Mouse (Mus musculus): ENCODE measurements around the gene Lmna. TPM values are rescaled to one million over a fixed set of nuclear protein-coding genes. Genes with fewer than 3 reads are reported as not detected.

The Lmna gene
- polyA plus RNA-seq, 1 experiment: 30.0 TPM

GRCm38 (mm10) chr3:88452246-88452645 lies 57.5 kb downstream of the Lmna start:
- Histone ChIP-seq H3K9me3 (replicated peaks; ENCODE audit: control insufficient read depth, insufficient read depth, low read length, poor library complexity, severe bottlenecking) (no peaks in the 10 kb centered on the region), H3K27ac (ENCODE audit: insufficient read depth, low read length) (no peak overlapping the region), H3K9ac (ENCODE audit: low read depth, poor library complexity, severe bottlenecking) (no peak overlapping the region), H3K4me1 (ENCODE audit: control insufficient read depth, insufficient read depth, low read length) (no peaks in the 10 kb centered on the region), H3K4me3 (ENCODE audit: low read depth, low read length) (no peak overlapping the region), H3K27me3 (ENCODE audit: control insufficient read depth, insufficient read depth, low read length, poor library complexity, severe bottlenecking) (no peaks in the 10 kb centered on the region), H3K36me3 (ENCODE audit: control insufficient read depth, insufficient read depth, low read length, poor library complexity, severe bottlenecking) (no peaks in the 10 kb centered on the region)
- no peak for TF ChIP-seq CTCF (IDR thresholded peaks at IDR 0.05; ENCODE audit: low read depth, low read length)
- TF ChIP-seq EP300 (IDR thresholded peaks at IDR 0.05; ENCODE audit: insufficient read depth, low read depth, low read length): no peak
- TF ChIP-seq POLR2A (IDR thresholded peaks at IDR 0.05; ENCODE audit: insufficient read depth, low read length): no peak

GRCm38 (mm10) chr3:88450379-88451131 lies 59.2 kb downstream of the Lmna start:
- Histone ChIP-seq H3K4me1 (ENCODE audit: control insufficient read depth, insufficient read depth, low read length) (no peaks in the 10 kb centered on the region), H3K36me3 (ENCODE audit: control insufficient read depth, insufficient read depth, low read length, poor library complexity, severe bottlenecking) (no peaks in the 10 kb centered on the region), H3K4me3 (ENCODE audit: low read depth, low read length) (no peak overlapping the region), H3K9me3 (replicated peaks; ENCODE audit: control insufficient read depth, insufficient read depth, low read length, poor library complexity, severe bottlenecking) (no peaks in the 10 kb centered on the region), H3K27me3 (ENCODE audit: control insufficient read depth, insufficient read depth, low read length, poor library complexity, severe bottlenecking) (no peaks in the 10 kb centered on the region), H3K9ac (ENCODE audit: low read depth, poor library complexity, severe bottlenecking) (no peak overlapping the region), H3K27ac (ENCODE audit: insufficient read depth, low read length) (no peak overlapping the region)
- no peak for TF ChIP-seq CTCF (IDR thresholded peaks at IDR 0.05; ENCODE audit: low read depth, low read length)
- TF ChIP-seq POLR2A (IDR thresholded peaks at IDR 0.05; ENCODE audit: insufficient read depth, low read length): no peak
- no peak for TF ChIP-seq EP300 (IDR thresholded peaks at IDR 0.05; ENCODE audit: insufficient read depth, low read depth, low read length)

- no peak overlapping the region for H3K27ac ChIP-seq (ENCODE audit: insufficient read depth, low read length)
- H3K9ac ChIP-seq (ENCODE audit: low read depth, poor library complexity, severe bottlenecking): no peak overlapping the region
- no peaks in the 10 kb centered on the region for H3K27me3 ChIP-seq (ENCODE audit: control insufficient read depth, insufficient read depth, low read length, poor library complexity, severe bottlenecking)
- H3K4me3 ChIP-seq (ENCODE audit: low read depth, low read length): peak overlapping the region; percentile 72
- no peaks in the 10 kb centered on the region for H3K4me1 ChIP-seq (ENCODE audit: control insufficient read depth, insufficient read depth, low read length)
- TF ChIP-seq POLR2A (IDR thresholded peaks at IDR 0.05; ENCODE audit: insufficient read depth, low read length) (no peak), EP300 (IDR thresholded peaks at IDR 0.05; ENCODE audit: insufficient read depth, low read depth, low read length) (no peak), CTCF (IDR thresholded peaks at IDR 0.05; ENCODE audit: low read depth, low read length) (no peak)
- H3K9me3 ChIP-seq (replicated peaks; ENCODE audit: control insufficient read depth, insufficient read depth, low read length, poor library complexity, severe bottlenecking): no peaks in the 10 kb centered on the region
- H3K36me3 ChIP-seq (ENCODE audit: control insufficient read depth, insufficient read depth, low read length, poor library complexity, severe bottlenecking): no peaks in the 10 kb centered on the region
These were observed 60.2 kb downstream of the Lmna start for GRCm38 (mm10) chr3:88449395-88450023.

- no peak for TF ChIP-seq CTCF (IDR thresholded peaks at IDR 0.05; ENCODE audit: low read depth, low read length)
- no peak for TF ChIP-seq POLR2A (IDR thresholded peaks at IDR 0.05; ENCODE audit: insufficient read depth, low read length)
- TF ChIP-seq EP300 (IDR thresholded peaks at IDR 0.05; ENCODE audit: insufficient read depth, low read depth, low read length): no peak
- H3K27me3 ChIP-seq (ENCODE audit: control insufficient read depth, insufficient read depth, low read length, poor library complexity, severe bottlenecking): no peaks in the 10 kb centered on the region
These were observed 61.3 kb downstream of the Lmna start for GRCm38 (mm10) chr3:88448443-88448842.

GRCm38 (mm10) chr3:88447676-88448183 lies 62.0 kb downstream of the Lmna start:
- no peak overlapping the region for H3K27ac ChIP-seq (ENCODE audit: insufficient read depth, low read length)
- no peak overlapping the region for H3K4me3 ChIP-seq (ENCODE audit: low read depth, low read length)
- H3K27me3 ChIP-seq (ENCODE audit: control insufficient read depth, insufficient read depth, low read length, poor library complexity, severe bottlenecking): no peaks in the 10 kb centered on the region
- no peaks in the 10 kb centered on the region for H3K9me3 ChIP-seq (replicated peaks; ENCODE audit: control insufficient read depth, insufficient read depth, low read length, poor library complexity, severe bottlenecking)
- TF ChIP-seq EP300 (IDR thresholded peaks at IDR 0.05; ENCODE audit: insufficient read depth, low read depth, low read length) (no peak), CTCF (IDR thresholded peaks at IDR 0.05; ENCODE audit: low read depth, low read length) (no peak), POLR2A (IDR thresholded peaks at IDR 0.05; ENCODE audit: insufficient read depth, low read length) (no peak)
- H3K4me1 ChIP-seq (ENCODE audit: control insufficient read depth, insufficient read depth, low read length): peaks cover 1% of the 10 kb centered on the region
- H3K36me3 ChIP-seq (ENCODE audit: control insufficient read depth, insufficient read depth, low read length, poor library complexity, severe bottlenecking): no peaks in the 10 kb centered on the region
- H3K9ac ChIP-seq (ENCODE audit: low read depth, poor library complexity, severe bottlenecking): no peak overlapping the region

More at GRCm38 (mm10) chr3:88448443-88448842, 61.3 kb downstream of the Lmna start:
- no peaks in the 10 kb centered on the region for H3K9me3 ChIP-seq (replicated peaks; ENCODE audit: control insufficient read depth, insufficient read depth, low read length, poor library complexity, severe bottlenecking)
- H3K4me3 ChIP-seq (ENCODE audit: low read depth, low read length): no peak overlapping the region
- H3K9ac ChIP-seq (ENCODE audit: low read depth, poor library complexity, severe bottlenecking): no peak overlapping the region
- no peaks in the 10 kb centered on the region for H3K36me3 ChIP-seq (ENCODE audit: control insufficient read depth, insufficient read depth, low read length, poor library complexity, severe bottlenecking)
- no peak overlapping the region for H3K27ac ChIP-seq (ENCODE audit: insufficient read depth, low read length)
- no peaks in the 10 kb centered on the region for H3K4me1 ChIP-seq (ENCODE audit: control insufficient read depth, insufficient read depth, low read length)
